Mouse (Mus musculus): ENCODE measurements at regions not wholly inside any gene's neighbourhood (a gene's known extent, or its start where the extent isn't known, plus 50 kb on each side); places are given as distances from the start of the nearest gene placed in this dataset.

GRCm38 (mm10) chr15:41154551-41155151, 1020.5 kb downstream of the 9330182O14Rik start:
- no peak for DNase-seq (ENCODE audit: inconsistent age in 2 of 2, low spot score in 1 of 2)

DNA sequence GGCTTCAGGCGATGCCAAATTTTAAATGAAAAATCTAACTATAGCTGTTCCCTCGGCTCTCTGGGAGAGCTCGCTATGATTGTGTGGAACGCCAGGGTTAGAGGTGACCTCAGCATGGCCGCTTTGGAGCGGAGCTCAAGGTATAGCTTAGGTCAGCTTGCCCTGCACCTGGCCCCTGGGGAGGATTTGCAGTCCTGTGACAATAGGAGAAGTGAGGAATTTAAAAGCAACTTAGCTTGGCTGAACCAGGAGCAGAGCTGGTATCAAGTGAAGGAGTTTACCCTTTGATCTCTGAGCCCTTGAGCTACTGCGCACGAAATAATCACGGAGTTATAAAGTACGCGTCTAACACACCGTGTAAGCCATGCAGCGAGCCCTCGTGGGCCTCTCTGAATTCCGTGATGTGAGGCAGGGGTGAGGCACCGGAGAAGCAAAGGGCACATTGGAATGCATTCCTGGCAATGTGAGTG, 1021.0 kb downstream of the 9330182O14Rik start:
- DNase-seq (ENCODE audit: inconsistent age in 2 of 2, low spot score in 1 of 2) = peak in 1 of 2 experiments; percentile 37

DNA sequence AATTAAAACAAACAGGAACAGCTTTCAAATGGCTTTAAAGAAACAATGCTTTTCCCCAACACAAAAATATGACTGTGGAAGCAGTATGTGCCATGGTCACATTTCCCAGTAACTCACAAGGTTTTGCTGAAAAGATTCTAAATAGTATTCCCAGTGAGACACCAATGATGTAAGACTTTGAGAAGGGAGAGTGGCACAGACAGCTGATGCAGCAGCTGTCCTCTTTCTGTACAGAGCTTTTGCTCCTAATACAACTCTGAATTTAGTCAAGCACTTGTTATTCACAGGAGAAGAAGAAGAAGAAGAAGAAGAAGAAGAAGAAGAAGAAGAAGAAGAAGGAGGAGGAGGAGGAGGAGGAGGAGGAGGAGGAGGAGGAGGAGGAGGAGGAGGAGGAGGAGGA, 1023.6 kb downstream of the 9330182O14Rik start:
- DNase-seq (ENCODE audit: inconsistent age in 2 of 2, low spot score in 1 of 2) = no peak

- DNase-seq (ENCODE audit: inconsistent age in 2 of 2, low spot score in 1 of 2) = no peak
Measured at GRCm38 (mm10) chr15:41162268-41162667, 1028.1 kb downstream of the 9330182O14Rik start.

DNA sequence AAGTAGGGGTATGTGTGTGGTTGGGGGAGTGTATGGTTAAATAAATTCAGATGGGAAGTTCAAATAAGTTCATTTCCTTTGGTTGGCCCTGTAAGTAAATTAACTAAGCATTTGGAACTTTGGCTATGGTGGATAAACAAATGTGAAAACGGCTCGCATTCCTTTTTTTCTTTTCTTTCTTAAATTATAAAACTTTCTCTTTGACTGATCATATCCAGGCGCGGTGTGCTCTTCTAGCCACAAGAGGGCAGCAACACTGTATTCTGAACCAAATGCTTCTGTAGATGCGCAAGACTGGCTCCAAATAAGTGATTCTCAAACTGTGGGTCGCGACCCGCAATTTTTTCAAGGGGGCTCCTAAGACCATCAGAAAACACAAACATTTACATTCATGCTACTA, 1028.6 kb downstream of the 9330182O14Rik start:
- DNase-seq (ENCODE audit: inconsistent age in 2 of 2, low spot score in 1 of 2) = peak; percentile 24 to 77

GRCm38 (mm10) chr15:41163643-41164358, 1029.6 kb downstream of the 9330182O14Rik start:
- peak in 1 of 2 experiments; percentile 71 for DNase-seq (ENCODE audit: inconsistent age in 2 of 2, low spot score in 1 of 2)

GRCm38 (mm10) chr15:41165534-41165933, 1031.4 kb downstream of the 9330182O14Rik start:
- no peak for DNase-seq (ENCODE audit: inconsistent age in 2 of 2, low spot score in 1 of 2)

DNA sequence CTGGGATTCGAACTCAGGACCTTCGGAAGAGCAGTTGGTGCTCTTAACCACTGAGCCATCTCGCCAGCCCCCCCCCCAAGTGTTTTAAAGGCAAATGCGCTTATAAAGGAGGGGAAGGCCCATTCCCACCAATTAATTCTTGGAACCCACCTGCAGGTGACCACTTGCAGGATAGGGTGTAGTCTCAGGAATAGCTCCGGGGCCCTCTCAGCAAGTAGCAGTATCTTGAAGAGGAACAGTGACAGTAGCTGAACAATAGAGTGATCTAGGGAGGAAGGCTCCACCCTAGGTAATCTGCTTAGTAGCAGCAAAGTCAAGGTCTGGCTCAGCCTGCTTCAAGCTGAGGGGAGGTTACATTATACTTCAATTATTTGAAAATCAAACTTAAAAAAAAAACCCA, 1056.6 kb downstream of the 9330182O14Rik start:
- no peak for DNase-seq (ENCODE audit: inconsistent age in 2 of 2, low spot score in 1 of 2)

DNA sequence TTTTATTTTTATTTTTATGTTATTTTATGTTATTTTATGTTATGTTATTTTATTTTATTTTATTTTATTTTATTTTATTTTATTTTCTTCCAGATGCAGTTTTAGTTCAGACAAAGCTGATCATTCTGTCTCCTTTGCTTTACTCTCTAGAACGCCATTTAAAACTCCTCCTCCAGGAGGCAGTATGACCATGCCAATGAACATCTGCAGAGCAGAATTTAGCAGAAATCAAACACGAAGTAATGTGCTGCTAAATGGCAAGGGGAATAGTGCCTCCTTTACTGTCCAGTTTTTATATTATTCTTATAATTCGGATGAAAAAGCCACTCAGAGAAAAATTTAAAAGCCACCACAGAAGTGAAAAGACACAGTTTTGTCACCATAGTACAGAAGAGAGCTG, 1059.1 kb downstream of the 9330182O14Rik start:
- DNase-seq (ENCODE audit: inconsistent age in 2 of 2, low spot score in 1 of 2) = peak; percentile 48 to 91

DNA sequence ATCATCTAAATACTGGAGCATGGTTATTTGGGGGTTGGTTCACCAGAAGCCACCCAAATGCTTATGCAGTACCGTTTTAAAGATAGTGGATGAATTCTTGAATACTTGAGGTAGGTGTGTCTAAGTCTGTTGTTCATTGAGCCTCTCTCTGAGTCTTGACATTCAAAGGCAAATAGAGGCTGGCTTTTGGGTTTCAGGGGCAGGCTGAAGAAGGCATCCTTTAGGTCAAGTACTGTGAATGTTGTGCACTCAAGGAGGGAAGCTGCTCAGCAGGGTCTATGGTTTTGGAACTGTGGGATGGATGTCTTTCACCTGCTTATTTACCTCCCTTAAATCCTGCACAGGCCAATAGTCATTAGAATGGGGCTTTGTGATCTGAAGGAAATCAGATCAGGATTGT, 1089.6 kb downstream of the 9330182O14Rik start:
- no peak for DNase-seq (ENCODE audit: inconsistent age in 2 of 2, low spot score in 1 of 2)

- peak; percentile 7 to 72 for DNase-seq (ENCODE audit: inconsistent age in 2 of 2, low spot score in 1 of 2)
Measured at GRCm38 (mm10) chr15:41232406-41233060, 1098.4 kb downstream of the 9330182O14Rik start.
